Mouse (Mus musculus): Measurements from ENCODE around the gene Cyp3a16.
"Not testable (repeated sequence)": the region's sequence is repeated elsewhere in the genome, so short reads cannot be mapped to it uniquely, and the experiment has no call there.

The Cyp3a16 gene

GRCm38 (mm10) chr5:145469623-145470022 lies at the start of gene Cyp3a16:
TSS of gene Cyp3a16 (minus strand) at chr5:145469723.
- not testable (repeated sequence) for DNase-seq (ENCODE audit: low spot score in 2 of 2)

- DNase-seq (ENCODE audit: low spot score in 2 of 2) = no peak
Measured at GRCm38 (mm10) chr5:145490300-145490699, 20.8 kb upstream of the Cyp3a16 start.

GRCm38 (mm10) chr5:145464304-145465088 lies 5.0 kb downstream of the Cyp3a16 start:
- no peak for DNase-seq (ENCODE audit: low spot score in 2 of 2)

- DNase-seq (ENCODE audit: low spot score in 2 of 2) = no peak
Measured at GRCm38 (mm10) chr5:145462321-145462720, 7.2 kb downstream of the Cyp3a16 start.

GRCm38 (mm10) chr5:145454389-145454788 lies 15.1 kb downstream of the Cyp3a16 start:
- DNase-seq (ENCODE audit: low spot score in 2 of 2) = no peak

GRCm38 (mm10) chr5:145433688-145434087 lies 35.8 kb downstream of the Cyp3a16 start:
- DNase-seq (ENCODE audit: low spot score in 2 of 2) = no peak

- no peak for DNase-seq (ENCODE audit: low spot score in 2 of 2)
Measured at GRCm38 (mm10) chr5:145431004-145431403, 38.5 kb downstream of the Cyp3a16 start.

- no peak for DNase-seq (ENCODE audit: low spot score in 2 of 2)
Measured at GRCm38 (mm10) chr5:145422287-145422686, 47.2 kb downstream of the Cyp3a16 start.

- DNase-seq (ENCODE audit: low spot score in 2 of 2) = not testable (repeated sequence)
Measured at GRCm38 (mm10) chr5:145415416-145415815, 54.1 kb downstream of the Cyp3a16 start.

Data from frontal cortex, postnatal 14 days (tissue).